Mouse (Mus musculus): ENCODE measurements around the gene Hspbp1. TPM values are rescaled to one million over a fixed set of nuclear protein-coding genes. Genes with fewer than 3 reads are reported as not detected.

Gene Hspbp1
- polyA plus RNA-seq, 1 experiment from 2014 or later = 81.3 TPM

- Histone ChIP-seq H3K27me3 (no peaks in the 10 kb centered on the region), H3K4me1 (peaks cover 33% of the 10 kb centered on the region), H3K36me3 (peaks cover 7% of the 10 kb centered on the region; the same call in 1 of the 2 replicates), H3K4me2 (no peak overlapping the region), H3K9me3 (no peaks in the 10 kb centered on the region), H3K27ac (no peak overlapping the region), H3K4me3 (no peak overlapping the region), H3K9ac (no peak overlapping the region)
- ATAC-seq (ENCODE audit: insufficient number of reproducible peaks, low FRiP score, low TSS enrichment, low read depth) = no peak
- WGBS = 66% methylated on average over 5 of the region's 5 CpGs
Measured at GRCm38 (mm10) chr7:4653351-4653750, 31.5 kb downstream of the Hspbp1 start.

GRCm38 (mm10) chr7:4652726-4653125 lies 32.1 kb downstream of the Hspbp1 start:
- H3K36me3 ChIP-seq = peaks cover 7% of the 10 kb centered on the region; the same call in 1 of the 2 replicates
- no peak for ATAC-seq (ENCODE audit: insufficient number of reproducible peaks, low FRiP score, low TSS enrichment, low read depth)
- no peaks in the 10 kb centered on the region for H3K27me3 ChIP-seq
- H3K4me2 ChIP-seq = no peak overlapping the region
- no peaks in the 10 kb centered on the region for H3K9me3 ChIP-seq
- 90% methylated on average over 5 of the region's 5 CpGs for WGBS
- no peak overlapping the region for H3K9ac ChIP-seq
- no peak overlapping the region for H3K27ac ChIP-seq
- H3K4me3 ChIP-seq = no peak overlapping the region
- H3K4me1 ChIP-seq = peaks cover 30% of the 10 kb centered on the region

GRCm38 (mm10) chr7:4651581-4651980 lies 33.3 kb downstream of the Hspbp1 start:
- Histone ChIP-seq H3K4me3 (no peak overlapping the region), H3K4me1 (peaks cover 18% of the 10 kb centered on the region), H3K9ac (no peak overlapping the region), H3K27ac (no peak overlapping the region), H3K36me3 (peaks cover 15% of the 10 kb centered on the region), H3K27me3 (no peaks in the 10 kb centered on the region), H3K4me2 (no peak overlapping the region), H3K9me3 (no peaks in the 10 kb centered on the region)
- 76% methylated on average over 8 of the region's 8 CpGs for WGBS
- no peak for ATAC-seq (ENCODE audit: insufficient number of reproducible peaks, low FRiP score, low TSS enrichment, low read depth)

- ATAC-seq (ENCODE audit: insufficient number of reproducible peaks, low FRiP score, low TSS enrichment, low read depth) = no peak
- no peak overlapping the region for H3K9ac ChIP-seq
- no peak overlapping the region for H3K4me3 ChIP-seq
- H3K4me1 ChIP-seq = peaks cover 4% of the 10 kb centered on the region; the same call in 1 of the 2 replicates
- H3K27me3 ChIP-seq = no peaks in the 10 kb centered on the region
- H3K27ac ChIP-seq = no peak overlapping the region
- H3K9me3 ChIP-seq = no peaks in the 10 kb centered on the region
- H3K4me2 ChIP-seq = no peak overlapping the region
- 78% methylated on average over 2 of the region's 2 CpGs for WGBS
- H3K36me3 ChIP-seq = peaks cover 50% of the 10 kb centered on the region
Measured at GRCm38 (mm10) chr7:4647992-4648391, 36.9 kb downstream of the Hspbp1 start.

GRCm38 (mm10) chr7:4647291-4647690 lies 37.6 kb downstream of the Hspbp1 start:
- Histone ChIP-seq H3K4me2 (no peak overlapping the region), H3K27me3 (no peaks in the 10 kb centered on the region), H3K27ac (no peak overlapping the region), H3K4me1 (no peaks in the 10 kb centered on the region), H3K9me3 (no peaks in the 10 kb centered on the region), H3K36me3 (peaks cover 57% of the 10 kb centered on the region), H3K9ac (no peak overlapping the region), H3K4me3 (no peak overlapping the region)
- 68% methylated on average over 6 of the region's 6 CpGs for WGBS
- 0 out of 2 replicates have a peak, but pooled peaks have one; percentile 71 for ATAC-seq (ENCODE audit: insufficient number of reproducible peaks, low FRiP score, low TSS enrichment, low read depth)

GRCm38 (mm10) chr7:4646806-4647205 lies 38.1 kb downstream of the Hspbp1 start:
- Histone ChIP-seq H3K27ac (no peak overlapping the region), H3K36me3 (peaks cover 62% of the 10 kb centered on the region), H3K27me3 (no peaks in the 10 kb centered on the region), H3K4me3 (no peak overlapping the region), H3K4me2 (no peak overlapping the region), H3K9ac (no peak overlapping the region), H3K9me3 (no peaks in the 10 kb centered on the region), H3K4me1 (no peaks in the 10 kb centered on the region)
- no peak for ATAC-seq (ENCODE audit: insufficient number of reproducible peaks, low FRiP score, low TSS enrichment, low read depth)
- 88% methylated on average over 3 of the region's 3 CpGs for WGBS

- Histone ChIP-seq H3K27me3 (no peaks in the 10 kb centered on the region), H3K9ac (no peak overlapping the region), H3K27ac (no peak overlapping the region), H3K9me3 (no peaks in the 10 kb centered on the region), H3K4me1 (no peaks in the 10 kb centered on the region), H3K4me3 (no peak overlapping the region), H3K4me2 (no peak overlapping the region), H3K36me3 (peaks cover 91% of the 10 kb centered on the region)
- 93% methylated on average over 6 of the region's 6 CpGs for WGBS
- no peak for ATAC-seq (ENCODE audit: insufficient number of reproducible peaks, low FRiP score, low TSS enrichment, low read depth)
Measured at GRCm38 (mm10) chr7:4643225-4643624, 41.6 kb downstream of the Hspbp1 start.

- no peak overlapping the region for H3K4me2 ChIP-seq
- H3K9ac ChIP-seq = no peak overlapping the region
- no peak overlapping the region for H3K4me3 ChIP-seq
- H3K27ac ChIP-seq = no peak overlapping the region
- no peak; the same call in 1 of the 2 replicates for ATAC-seq (ENCODE audit: insufficient number of reproducible peaks, low FRiP score, low TSS enrichment, low read depth)
- H3K9me3 ChIP-seq = no peaks in the 10 kb centered on the region
- peaks cover 97% of the 10 kb centered on the region for H3K36me3 ChIP-seq
- H3K27me3 ChIP-seq = no peaks in the 10 kb centered on the region
- 87% methylated on average over 7 of the region's 7 CpGs for WGBS
- no peaks in the 10 kb centered on the region for H3K4me1 ChIP-seq
Measured at GRCm38 (mm10) chr7:4641956-4642355, 42.9 kb downstream of the Hspbp1 start.

GRCm38 (mm10) chr7:4641155-4641554 lies 43.7 kb downstream of the Hspbp1 start:
- H3K36me3 ChIP-seq = peaks cover 94% of the 10 kb centered on the region
- no peaks in the 10 kb centered on the region for H3K4me1 ChIP-seq
- no peak for ATAC-seq (ENCODE audit: insufficient number of reproducible peaks, low FRiP score, low TSS enrichment, low read depth)
- no peak overlapping the region for H3K9ac ChIP-seq
- H3K27me3 ChIP-seq = no peaks in the 10 kb centered on the region
- H3K4me3 ChIP-seq = no peak overlapping the region
- H3K9me3 ChIP-seq = no peaks in the 10 kb centered on the region
- H3K27ac ChIP-seq = no peak overlapping the region
- 80% methylated on average over 11 of the region's 11 CpGs for WGBS
- no peak overlapping the region for H3K4me2 ChIP-seq

GRCm38 (mm10) chr7:4636179-4636578 lies 48.7 kb downstream of the Hspbp1 start:
- Histone ChIP-seq H3K4me2 (no peak overlapping the region), H3K36me3 (peaks cover 87% of the 10 kb centered on the region), H3K27me3 (no peaks in the 10 kb centered on the region), H3K9me3 (no peaks in the 10 kb centered on the region), H3K4me1 (no peaks in the 10 kb centered on the region), H3K4me3 (no peak overlapping the region), H3K9ac (no peak overlapping the region), H3K27ac (no peak overlapping the region)
- no peak for ATAC-seq (ENCODE audit: insufficient number of reproducible peaks, low FRiP score, low TSS enrichment, low read depth)
- WGBS = 83% methylated on average over 4 of the region's 4 CpGs

- Histone ChIP-seq H3K27ac (no peak within 1 kb of the TSS), H3K4me1 (no peaks in the 10 kb centered on the region), H3K4me2 (no peak within 1 kb of the TSS), H3K36me3 (peaks cover 72% of the 10 kb centered on the region), H3K9ac (no peak within 1 kb of the TSS), H3K27me3 (no peaks in the 10 kb centered on the region), H3K4me3 (no peak within 1 kb of the TSS), H3K9me3 (no peaks in the 10 kb centered on the region)
- 90% methylated on average over 4 of the region's 4 CpGs for WGBS
- no peak for ATAC-seq (ENCODE audit: insufficient number of reproducible peaks, low FRiP score, low TSS enrichment, low read depth)
Measured at GRCm38 (mm10) chr7:4631031-4631430, 53.8 kb downstream of the Hspbp1 start, which contains the start of gene Tmem86b. Gene Tmem86b, minus strand, starts transcription at chr7:4631422.

GRCm38 (mm10) chr7:4630198-4630597 lies 54.7 kb downstream of the Hspbp1 start:
- no peak overlapping the region for H3K4me2 ChIP-seq
- no peak overlapping the region for H3K27ac ChIP-seq
- H3K27me3 ChIP-seq = no peaks in the 10 kb centered on the region
- peaks cover 66% of the 10 kb centered on the region for H3K36me3 ChIP-seq
- no peak overlapping the region for H3K4me3 ChIP-seq
- no peak overlapping the region for H3K9ac ChIP-seq
- H3K9me3 ChIP-seq = no peaks in the 10 kb centered on the region
- H3K4me1 ChIP-seq = no peaks in the 10 kb centered on the region
- ATAC-seq (ENCODE audit: insufficient number of reproducible peaks, low FRiP score, low TSS enrichment, low read depth) = no peak
- 86% methylated on average over 1 of the region's 1 CpGs for WGBS

GRCm38 (mm10) chr7:4629586-4629985 lies 55.3 kb downstream of the Hspbp1 start:
- Histone ChIP-seq H3K9me3 (no peaks in the 10 kb centered on the region), H3K4me1 (no peaks in the 10 kb centered on the region), H3K27me3 (no peaks in the 10 kb centered on the region), H3K9ac (no peak overlapping the region), H3K36me3 (peaks cover 61% of the 10 kb centered on the region), H3K4me3 (no peak overlapping the region), H3K27ac (no peak overlapping the region), H3K4me2 (no peak overlapping the region)
- ATAC-seq (ENCODE audit: insufficient number of reproducible peaks, low FRiP score, low TSS enrichment, low read depth) = no peak
- 92% methylated on average over 5 of the region's 5 CpGs for WGBS

Measured in limb, embryonic 15.5 days (tissue).